Mouse (Mus musculus) hindbrain, embryonic 15.5 days (tissue): Measurements from ENCODE around the gene Rhobtb1. TPM values are rescaled to one million over a fixed set of nuclear protein-coding genes. Genes with fewer than 3 reads are reported as not detected.

Experiments
- ATAC-seq: fragments of 200-750 bp; cut with Nextera tagmentation; 2 replicates; pipeline ENCODE4 v1.8.0; 2017; ENCODE audit warnings: low read depth, moderate number of reproducible peaks, moderate TSS enrichment; ENCODE audit not compliant: low FRiP score
- H3K27ac ChIP-seq: fragments of 300-500 bp; sonication (generic); replicated peaks from 2 replicates; pipeline ENCODE4 v1.5.1; 2015; ENCODE audit warnings: mild to moderate bottlenecking, inconsistent platforms
- H3K27me3 ChIP-seq: fragments of 300-500 bp; sonication (generic); 2 replicates; pipeline ENCODE4 v1.6.1; 2015; ENCODE audit warnings: control low read depth, inconsistent platforms
- H3K36me3 ChIP-seq: fragments of 300-500 bp; sonication (generic); 2 replicates; pipeline ENCODE4 v1.6.1; 2015; ENCODE audit warnings: control low read depth, inconsistent platforms
- H3K4me1 ChIP-seq: fragments of 300-500 bp; sonication (generic); replicated peaks from 2 replicates; pipeline ENCODE4 v1.6.1; 2015; ENCODE audit warnings: control low read depth, inconsistent platforms
- H3K4me2 ChIP-seq: fragments of 300-500 bp; sonication (generic); 2 replicates; pipeline ENCODE4 v1.6.1; 2015; ENCODE audit warnings: moderate library complexity, mild to moderate bottlenecking, inconsistent platforms
- H3K4me3 ChIP-seq: fragments of 300-500 bp; sonication (generic); 2 replicates; pipeline ENCODE4 v1.5.1; 2015; ENCODE audit warnings: mild to moderate bottlenecking, inconsistent platforms
- H3K9ac ChIP-seq: fragments of 300-500 bp; sonication (generic); 2 replicates; pipeline ENCODE4 v1.6.1; 2015; ENCODE audit warnings: inconsistent platforms
- H3K9me3 ChIP-seq: fragments of 300-500 bp; sonication (generic); 2 replicates; pipeline ENCODE4 v1.6.1; 2016; ENCODE audit warnings: control low read depth, inconsistent platforms
- WGBS: fragments of 180-500 bp; shearing (Covaris S2); methylation state at CpG from one replicate; pipeline ENCODE4 v1.1.7; 2015; 5-methylcytosine and 5-hydroxymethylcytosine counted together
- polyA plus RNA-seq: library from polyadenylated mRNA; unstranded; fragments of >200 nt; fragmentation: Nextera tagmentation; extraction: Ambion mirVana; gene quantifications from 2 replicates; pipeline ENCODE4 v1.2.1, GENCODE M21; 2015

Rhobtb1 gene
- polyA plus RNA-seq, 1 experiment from 2014 or later: 18.8 TPM

DNA sequence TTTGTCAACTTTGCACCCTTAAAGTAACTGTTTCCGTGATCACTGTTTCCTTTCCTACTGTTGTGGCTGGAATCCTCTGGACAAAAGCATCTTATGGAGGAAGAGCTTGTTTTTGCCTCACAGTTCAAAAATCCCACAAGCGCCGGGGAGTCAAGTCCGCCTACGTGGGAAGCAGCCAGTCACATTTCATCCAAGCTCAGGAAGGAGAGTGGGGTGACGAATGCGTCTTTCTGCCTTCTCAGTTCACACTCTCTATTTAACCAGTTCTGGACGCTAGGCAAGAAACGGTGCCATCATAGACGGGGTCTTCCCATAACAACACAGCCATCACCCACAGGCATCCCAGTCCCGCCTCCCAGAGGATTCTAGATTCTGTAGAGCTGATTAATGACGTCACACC is 15.3 kb downstream of the Rhobtb1 start:
- H3K4me3 ChIP-seq: no peak overlapping the region
- H3K36me3 ChIP-seq: no peaks in the 10 kb centered on the region
- no peak overlapping the region for H3K27ac ChIP-seq
- ATAC-seq: no peak
- no peaks in the 10 kb centered on the region for H3K27me3 ChIP-seq
- H3K4me2 ChIP-seq: no peak overlapping the region
- no peaks in the 10 kb centered on the region for H3K4me1 ChIP-seq
- H3K9me3 ChIP-seq: no peaks in the 10 kb centered on the region
- WGBS: 85% methylated on average over 12 of the region's 12 CpGs
- no peak overlapping the region for H3K9ac ChIP-seq

GRCm38 (mm10) chr10:69172412-69172811 is 21.2 kb downstream of the Rhobtb1 start:
- Histone ChIP-seq H3K9ac (no peak overlapping the region), H3K4me2 (no peak overlapping the region), H3K27ac (no peak overlapping the region), H3K9me3 (no peaks in the 10 kb centered on the region), H3K36me3 (no peaks in the 10 kb centered on the region), H3K27me3 (no peaks in the 10 kb centered on the region), H3K4me3 (no peak overlapping the region), H3K4me1 (no peaks in the 10 kb centered on the region)
- no peak for ATAC-seq
- 89% methylated on average over 3 of the region's 3 CpGs for WGBS

DNA sequence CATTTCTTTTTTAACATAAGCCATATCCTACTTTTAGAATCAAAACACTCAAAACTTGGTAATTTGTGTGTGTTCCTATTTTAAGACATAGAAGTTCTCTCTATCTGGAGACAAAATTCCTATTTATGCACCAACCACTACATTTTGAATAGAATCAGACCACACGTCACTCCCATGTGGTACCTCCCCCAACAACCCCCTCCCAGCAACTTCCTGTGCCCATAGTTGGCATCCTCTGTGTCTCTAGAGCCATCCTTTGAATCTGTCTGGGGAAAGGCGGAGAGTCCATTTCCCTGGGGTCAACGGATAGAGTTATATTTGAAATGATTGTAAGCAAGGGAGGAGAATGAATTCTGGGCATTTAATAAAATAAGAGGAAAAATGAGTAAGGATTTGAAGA is 24.9 kb downstream of the Rhobtb1 start:
- Histone ChIP-seq H3K27me3 (no peaks in the 10 kb centered on the region), H3K9me3 (no peaks in the 10 kb centered on the region), H3K4me1 (no peaks in the 10 kb centered on the region), H3K4me3 (no peak overlapping the region), H3K27ac (no peak overlapping the region), H3K4me2 (no peak overlapping the region), H3K36me3 (no peaks in the 10 kb centered on the region), H3K9ac (no peak overlapping the region)
- no peak for ATAC-seq
- 74% methylated on average over 3 of the region's 3 CpGs for WGBS

- Histone ChIP-seq H3K9me3 (no peaks in the 10 kb centered on the region), H3K4me3 (no peak overlapping the region), H3K4me2 (no peak overlapping the region), H3K27ac (no peak overlapping the region), H3K9ac (no peak overlapping the region), H3K36me3 (no peaks in the 10 kb centered on the region), H3K27me3 (no peaks in the 10 kb centered on the region), H3K4me1 (no peaks in the 10 kb centered on the region)
- ATAC-seq: no peak
- 88% methylated on average over 1 of the region's 1 CpGs for WGBS
Observed at GRCm38 (mm10) chr10:69179341-69179740, 28.1 kb downstream of the Rhobtb1 start.

- no peak overlapping the region for H3K4me3 ChIP-seq
- no peaks in the 10 kb centered on the region for H3K9me3 ChIP-seq
- no peaks in the 10 kb centered on the region for H3K27me3 ChIP-seq
- no peaks in the 10 kb centered on the region for H3K4me1 ChIP-seq
- ATAC-seq: no peak
- no peak overlapping the region for H3K4me2 ChIP-seq
- WGBS: 78% methylated on average over 3 of the region's 3 CpGs
- H3K36me3 ChIP-seq: no peaks in the 10 kb centered on the region
- no peak overlapping the region for H3K27ac ChIP-seq
- H3K9ac ChIP-seq: no peak overlapping the region
Observed at GRCm38 (mm10) chr10:69180997-69181396, 29.8 kb downstream of the Rhobtb1 start.

DNA sequence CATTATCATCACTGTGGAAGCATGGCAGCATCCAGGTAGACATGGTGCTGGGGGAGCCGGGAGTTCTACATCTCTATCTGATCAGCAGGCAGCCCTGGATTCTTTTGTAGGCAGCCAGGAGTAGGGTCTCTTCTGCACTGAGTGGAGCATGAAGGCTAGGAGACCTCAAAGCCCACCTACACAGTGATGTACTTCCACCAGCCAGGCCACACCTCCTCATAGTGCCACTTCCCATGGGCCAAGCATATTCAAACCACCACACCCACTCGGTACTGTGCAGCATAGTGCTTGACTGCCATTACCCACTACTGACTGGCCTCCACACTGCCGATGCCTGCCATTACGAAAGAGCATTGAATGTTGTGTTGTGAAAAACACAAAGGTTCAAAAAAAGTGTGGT is 33.7 kb downstream of the Rhobtb1 start:
- Histone ChIP-seq H3K4me2 (no peak overlapping the region), H3K4me1 (no peaks in the 10 kb centered on the region), H3K36me3 (no peaks in the 10 kb centered on the region), H3K4me3 (no peak overlapping the region), H3K9ac (no peak overlapping the region), H3K9me3 (no peaks in the 10 kb centered on the region), H3K27ac (no peak overlapping the region), H3K27me3 (no peaks in the 10 kb centered on the region)
- WGBS: 100% methylated on average over 4 of the region's 4 CpGs
- ATAC-seq: no peak

DNA sequence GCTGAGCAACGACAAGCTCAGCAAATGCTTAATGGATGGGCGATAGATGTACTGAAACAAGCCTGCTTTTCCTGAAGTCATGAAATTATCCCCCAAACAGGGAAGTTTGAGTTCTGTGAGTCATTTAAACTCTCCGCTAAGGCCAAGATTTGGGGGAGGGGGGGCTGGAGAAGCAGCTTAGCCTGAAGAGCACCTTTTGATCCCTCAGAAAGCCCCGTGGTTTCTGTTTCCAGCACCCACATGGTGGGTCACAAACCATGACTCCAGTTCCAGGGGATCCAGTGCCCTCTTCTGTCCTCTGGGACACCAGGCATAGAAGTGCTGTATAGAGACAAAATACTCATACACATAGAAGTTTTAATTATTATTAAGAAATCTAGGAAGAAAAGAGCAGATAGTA is 34.2 kb downstream of the Rhobtb1 start:
- no peaks in the 10 kb centered on the region for H3K27me3 ChIP-seq
- no peaks in the 10 kb centered on the region for H3K4me1 ChIP-seq
- no peaks in the 10 kb centered on the region for H3K36me3 ChIP-seq
- peak overlapping the region; percentile 55; the same call in 1 of the 2 replicates for H3K4me2 ChIP-seq
- no peaks in the 10 kb centered on the region for H3K9me3 ChIP-seq
- WGBS: 82% methylated on average over 4 of the region's 4 CpGs
- no peak overlapping the region for H3K9ac ChIP-seq
- H3K27ac ChIP-seq: no peak overlapping the region
- ATAC-seq: no peak
- H3K4me3 ChIP-seq: no peak overlapping the region

DNA sequence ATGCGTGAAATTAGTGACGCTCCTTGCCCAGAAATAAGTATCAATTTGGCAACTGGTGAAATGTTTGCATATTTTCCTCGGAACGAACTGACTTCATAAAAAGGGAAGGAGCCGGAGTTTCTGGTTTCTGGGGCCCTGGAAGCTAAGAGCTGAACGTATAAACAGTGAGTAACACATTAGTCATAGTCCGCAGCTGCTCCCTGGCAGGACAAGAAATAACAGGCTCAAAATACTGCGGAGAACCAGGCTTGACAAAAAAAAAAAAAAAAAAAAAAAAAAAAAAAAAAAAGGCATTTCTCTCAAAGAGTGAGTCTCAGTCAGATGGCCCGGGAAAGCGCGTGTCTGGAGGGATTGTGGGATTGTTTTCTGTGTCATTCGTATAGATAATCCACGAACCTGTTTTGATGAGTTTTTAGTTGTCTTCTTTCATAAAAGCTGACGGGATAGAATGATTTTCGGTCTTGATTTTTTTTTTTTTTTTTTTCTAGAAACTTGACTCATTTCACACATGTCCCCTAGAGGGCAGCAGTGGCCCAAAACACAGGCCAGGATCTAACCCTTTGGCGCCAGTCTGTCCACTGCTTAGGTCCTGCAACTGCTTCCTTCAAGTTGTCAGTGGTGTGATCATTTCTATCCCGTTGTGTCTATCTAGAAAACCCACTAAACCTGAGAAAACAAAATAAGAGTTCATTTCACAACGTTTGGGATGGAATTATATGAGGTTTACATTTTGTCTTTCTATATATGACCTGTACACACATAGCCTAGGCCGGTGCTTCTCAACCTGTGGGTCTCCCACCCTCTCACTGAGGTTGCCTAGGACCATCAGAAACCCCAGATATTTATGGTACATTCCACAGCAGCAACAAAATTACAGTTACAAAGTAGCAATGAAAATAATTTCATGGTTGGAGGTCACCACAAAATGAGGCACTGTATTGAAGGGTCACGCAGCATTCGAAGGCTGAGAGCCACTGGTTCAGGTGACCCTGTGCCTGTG is 35.0 kb downstream of the Rhobtb1 start:
- Histone ChIP-seq H3K9me3 (no peaks in the 10 kb centered on the region), H3K4me1 (no peaks in the 10 kb centered on the region), H3K9ac (no peak overlapping the region), H3K27me3 (no peaks in the 10 kb centered on the region), H3K27ac (no peak overlapping the region), H3K36me3 (no peaks in the 10 kb centered on the region), H3K4me2 (peak overlapping the region; percentile 55), H3K4me3 (peak overlapping the region; percentile 34)
- WGBS: 21% methylated on average over 21 of the region's 21 CpGs
- ATAC-seq: peak; percentile 75; the same call in 1 of the 2 replicates

- no peaks in the 10 kb centered on the region for H3K4me1 ChIP-seq
- H3K4me3 ChIP-seq: no peak overlapping the region
- no peaks in the 10 kb centered on the region for H3K9me3 ChIP-seq
- no peak overlapping the region for H3K27ac ChIP-seq
- no peaks in the 10 kb centered on the region for H3K27me3 ChIP-seq
- 87% methylated on average over 9 of the region's 9 CpGs for WGBS
- H3K9ac ChIP-seq: no peak overlapping the region
- H3K36me3 ChIP-seq: no peaks in the 10 kb centered on the region
- no peak overlapping the region for H3K4me2 ChIP-seq
- ATAC-seq: no peak
Observed at GRCm38 (mm10) chr10:69187773-69188443, 36.7 kb downstream of the Rhobtb1 start.

DNA sequence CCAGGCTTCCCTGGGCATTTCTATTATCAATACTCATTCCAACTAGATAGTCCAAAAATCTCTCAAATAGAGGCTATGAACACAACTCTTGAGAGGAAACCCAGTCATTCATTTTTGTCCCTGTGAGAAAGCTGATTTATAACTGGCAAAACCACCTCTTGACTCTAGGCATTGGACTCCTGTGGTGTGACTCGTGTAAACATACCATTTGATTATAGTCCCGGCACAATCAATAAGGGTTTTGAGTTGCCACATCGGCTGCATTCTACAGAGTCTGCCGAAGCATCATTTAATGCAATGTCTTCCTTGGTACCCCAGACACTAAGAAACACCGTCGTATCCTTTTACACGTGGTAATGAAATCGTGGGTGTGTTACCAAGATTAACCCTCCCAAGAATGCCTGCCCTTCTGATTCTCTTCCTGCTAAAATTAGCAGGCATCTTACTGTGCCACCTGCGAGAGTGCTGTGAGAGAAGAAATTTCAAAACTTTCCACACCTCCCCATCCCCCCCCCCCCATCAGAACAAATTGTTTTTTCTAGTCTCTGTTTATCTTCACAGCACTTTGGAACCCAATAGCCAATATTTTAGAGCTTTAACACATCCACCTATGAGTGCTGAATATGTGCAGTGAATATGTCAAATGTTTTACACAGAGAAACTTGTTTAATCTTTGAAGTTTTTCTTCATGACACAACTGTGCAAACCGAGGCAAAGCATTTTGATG is 39.4 kb downstream of the Rhobtb1 start:
- H3K27ac ChIP-seq: no peak overlapping the region
- H3K4me2 ChIP-seq: no peak overlapping the region
- no peaks in the 10 kb centered on the region for H3K36me3 ChIP-seq
- WGBS: 86% methylated on average over 10 of the region's 10 CpGs
- no peaks in the 10 kb centered on the region for H3K27me3 ChIP-seq
- H3K9ac ChIP-seq: no peak overlapping the region
- no peak for ATAC-seq
- no peak overlapping the region for H3K4me3 ChIP-seq
- H3K4me1 ChIP-seq: no peaks in the 10 kb centered on the region
- H3K9me3 ChIP-seq: no peaks in the 10 kb centered on the region

GRCm38 (mm10) chr10:69192266-69192665 is 41.0 kb downstream of the Rhobtb1 start:
- ATAC-seq: no peak
- no peak overlapping the region for H3K4me3 ChIP-seq
- H3K9ac ChIP-seq: no peak overlapping the region
- H3K9me3 ChIP-seq: no peaks in the 10 kb centered on the region
- WGBS: 83% methylated on average over 5 of the region's 5 CpGs
- no peaks in the 10 kb centered on the region for H3K4me1 ChIP-seq
- H3K27me3 ChIP-seq: no peaks in the 10 kb centered on the region
- no peak overlapping the region for H3K27ac ChIP-seq
- H3K36me3 ChIP-seq: no peaks in the 10 kb centered on the region
- H3K4me2 ChIP-seq: no peak overlapping the region

DNA sequence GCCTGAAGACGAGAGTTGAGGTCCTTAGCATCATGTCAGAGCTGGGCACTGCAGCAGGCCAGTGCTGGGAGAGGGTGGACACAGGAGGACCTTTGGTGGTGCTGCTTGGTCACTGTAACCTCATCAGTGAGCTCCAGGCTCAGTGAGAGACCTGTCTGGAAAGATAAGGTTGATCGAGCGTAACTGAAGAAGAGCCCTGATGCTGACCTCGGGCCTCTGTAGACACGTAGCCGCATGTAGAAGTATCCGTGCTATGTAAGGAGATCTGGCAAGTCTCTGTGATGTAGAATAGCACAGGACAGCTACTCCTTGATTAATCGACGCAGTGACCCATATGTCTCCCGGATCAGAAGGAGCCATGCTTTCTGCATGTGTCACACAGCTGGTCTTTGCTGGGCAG is 42.5 kb downstream of the Rhobtb1 start:
- 90% methylated on average over 10 of the region's 10 CpGs for WGBS
- no peaks in the 10 kb centered on the region for H3K9me3 ChIP-seq
- no peaks in the 10 kb centered on the region for H3K36me3 ChIP-seq
- no peak overlapping the region for H3K4me3 ChIP-seq
- H3K4me1 ChIP-seq: no peaks in the 10 kb centered on the region
- H3K27me3 ChIP-seq: no peaks in the 10 kb centered on the region
- H3K4me2 ChIP-seq: no peak overlapping the region
- no peak overlapping the region for H3K9ac ChIP-seq
- H3K27ac ChIP-seq: no peak overlapping the region
- ATAC-seq: no peak
